Mouse (Mus musculus): ENCODE results near the gene Ankra2. TPM values are rescaled to one million over a fixed set of nuclear protein-coding genes. Genes with fewer than 3 reads are reported as not detected.

Ankra2 gene
- polyA plus RNA-seq, 1 experiment from 2014 or later, result 20.6 TPM

- peaks cover 16% of the 10 kb centered on the region for H3K36me3 ChIP-seq (ENCODE audit: control insufficient read depth, insufficient read depth, low read length)
- no peak for ATAC-seq (ENCODE audit: insufficient read depth, low FRiP score)
- no peak overlapping the region for H3K4me3 ChIP-seq (replicated peaks; ENCODE audit: low read length)
- no peaks in the 10 kb centered on the region for H3K27me3 ChIP-seq (ENCODE audit: control insufficient read depth, insufficient read depth, low read length)
- H3K4me1 ChIP-seq (ENCODE audit: control insufficient read depth, insufficient read depth, low read length), result peaks cover 14% of the 10 kb centered on the region
- H3K9me3 ChIP-seq (replicated peaks; ENCODE audit: control insufficient read depth, low read length), result no peaks in the 10 kb centered on the region
- WGBS, result 33% methylated on average over 5 of the region's 5 CpGs
- 0 out of 2 replicates have a peak overlapping the region, but pooled peaks have one; percentile 16 for H3K4me2 ChIP-seq (ENCODE audit: low read depth, low read length)
- peak overlapping the region; percentile 55; the same call in 1 of the 2 replicates for H3K27ac ChIP-seq (ENCODE audit: low read length)
- H3K9ac ChIP-seq (ENCODE audit: low read length), result no peak overlapping the region
These were observed 43.5 kb downstream of the Ankra2 start for GRCm38 (mm10) chr13:98306393-98306792.

GRCm38 (mm10) chr13:98306852-98307475 lies 44.1 kb downstream of the Ankra2 start:
- Histone ChIP-seq H3K9me3 (replicated peaks; ENCODE audit: control insufficient read depth, low read length) (no peaks in the 10 kb centered on the region), H3K27ac (ENCODE audit: low read length) (peak overlapping the region; percentile 52)
- 31% methylated on average over 14 of the region's 14 CpGs for WGBS

GRCm38 (mm10) chr13:98308004-98308403 lies 45.1 kb downstream of the Ankra2 start:
- no peaks in the 10 kb centered on the region for H3K9me3 ChIP-seq (replicated peaks; ENCODE audit: control insufficient read depth, low read length)
- H3K4me3 ChIP-seq (replicated peaks; ENCODE audit: low read length), result no peak overlapping the region
- H3K36me3 ChIP-seq (ENCODE audit: control insufficient read depth, insufficient read depth, low read length), result peaks cover 27% of the 10 kb centered on the region
- H3K9ac ChIP-seq (ENCODE audit: low read length), result no peak overlapping the region
- peaks cover 14% of the 10 kb centered on the region for H3K4me1 ChIP-seq (ENCODE audit: control insufficient read depth, insufficient read depth, low read length)
- WGBS, result 65% methylated on average over 5 of the region's 5 CpGs
- no peak overlapping the region for H3K4me2 ChIP-seq (ENCODE audit: low read depth, low read length)
- no peak overlapping the region for H3K27ac ChIP-seq (ENCODE audit: low read length)
- no peak for ATAC-seq (ENCODE audit: insufficient read depth, low FRiP score)
- no peaks in the 10 kb centered on the region for H3K27me3 ChIP-seq (ENCODE audit: control insufficient read depth, insufficient read depth, low read length)

More at GRCm38 (mm10) chr13:98306852-98307475, 44.1 kb downstream of the Ankra2 start:
- H3K36me3 ChIP-seq (ENCODE audit: control insufficient read depth, insufficient read depth, low read length), result peaks cover 22% of the 10 kb centered on the region
- no peaks in the 10 kb centered on the region for H3K27me3 ChIP-seq (ENCODE audit: control insufficient read depth, insufficient read depth, low read length)
- peak overlapping the region; percentile 16; the same call in 1 of the 2 replicates for H3K4me2 ChIP-seq (ENCODE audit: low read depth, low read length)
- peaks cover 14% of the 10 kb centered on the region for H3K4me1 ChIP-seq (ENCODE audit: control insufficient read depth, insufficient read depth, low read length)
- no peak overlapping the region for H3K4me3 ChIP-seq (replicated peaks; ENCODE audit: low read length)
- peak overlapping the region; percentile 26; the same call in 1 of the 2 replicates for H3K9ac ChIP-seq (ENCODE audit: low read length)
- no peak for ATAC-seq (ENCODE audit: insufficient read depth, low FRiP score)

- WGBS, result 74% methylated on average over 4 of the region's 4 CpGs
- Histone ChIP-seq H3K27ac (ENCODE audit: low read length) (no peak overlapping the region), H3K4me3 (replicated peaks; ENCODE audit: low read length) (no peak overlapping the region), H3K36me3 (ENCODE audit: control insufficient read depth, insufficient read depth, low read length) (peaks cover 28% of the 10 kb centered on the region), H3K9me3 (replicated peaks; ENCODE audit: control insufficient read depth, low read length) (no peaks in the 10 kb centered on the region), H3K27me3 (ENCODE audit: control insufficient read depth, insufficient read depth, low read length) (no peaks in the 10 kb centered on the region), H3K9ac (ENCODE audit: low read length) (no peak overlapping the region), H3K4me2 (ENCODE audit: low read depth, low read length) (no peak overlapping the region), H3K4me1 (ENCODE audit: control insufficient read depth, insufficient read depth, low read length) (peaks cover 14% of the 10 kb centered on the region)
- ATAC-seq (ENCODE audit: insufficient read depth, low FRiP score), result no peak
These were observed 45.9 kb downstream of the Ankra2 start for GRCm38 (mm10) chr13:98308724-98309123.

GRCm38 (mm10) chr13:98311597-98311996 lies 48.7 kb downstream of the Ankra2 start:
- peaks cover 30% of the 10 kb centered on the region for H3K36me3 ChIP-seq (ENCODE audit: control insufficient read depth, insufficient read depth, low read length)
- WGBS, result 89% methylated on average over 5 of the region's 5 CpGs
- ATAC-seq (ENCODE audit: insufficient read depth, low FRiP score), result no peak
- no peak overlapping the region for H3K27ac ChIP-seq (ENCODE audit: low read length)
- H3K27me3 ChIP-seq (ENCODE audit: control insufficient read depth, insufficient read depth, low read length), result no peaks in the 10 kb centered on the region
- no peak overlapping the region for H3K4me3 ChIP-seq (replicated peaks; ENCODE audit: low read length)
- no peaks in the 10 kb centered on the region for H3K9me3 ChIP-seq (replicated peaks; ENCODE audit: control insufficient read depth, low read length)
- no peak overlapping the region for H3K4me2 ChIP-seq (ENCODE audit: low read depth, low read length)
- peaks cover 19% of the 10 kb centered on the region for H3K4me1 ChIP-seq (ENCODE audit: control insufficient read depth, insufficient read depth, low read length)
- no peak overlapping the region for H3K9ac ChIP-seq (ENCODE audit: low read length)

GRCm38 (mm10) chr13:98313631-98314030 lies 50.8 kb downstream of the Ankra2 start:
- no peaks in the 10 kb centered on the region for H3K27me3 ChIP-seq (ENCODE audit: control insufficient read depth, insufficient read depth, low read length)
- peaks cover 24% of the 10 kb centered on the region for H3K36me3 ChIP-seq (ENCODE audit: control insufficient read depth, insufficient read depth, low read length)
- no peak overlapping the region for H3K9ac ChIP-seq (ENCODE audit: low read length)
- peaks cover 9% of the 10 kb centered on the region for H3K4me1 ChIP-seq (ENCODE audit: control insufficient read depth, insufficient read depth, low read length)
- WGBS, result 68% methylated on average over 7 of the region's 7 CpGs
- ATAC-seq (ENCODE audit: insufficient read depth, low FRiP score), result no peak
- H3K9me3 ChIP-seq (replicated peaks; ENCODE audit: control insufficient read depth, low read length), result no peaks in the 10 kb centered on the region
- no peak overlapping the region for H3K4me2 ChIP-seq (ENCODE audit: low read depth, low read length)
- H3K4me3 ChIP-seq (replicated peaks; ENCODE audit: low read length), result no peak overlapping the region
- no peak overlapping the region for H3K27ac ChIP-seq (ENCODE audit: low read length)

GRCm38 (mm10) chr13:98315124-98315523 lies 52.2 kb downstream of the Ankra2 start:
- peaks cover 9% of the 10 kb centered on the region for H3K4me1 ChIP-seq (ENCODE audit: control insufficient read depth, insufficient read depth, low read length)
- H3K4me3 ChIP-seq (replicated peaks; ENCODE audit: low read length), result peak overlapping the region; percentile 97
- no peaks in the 10 kb centered on the region for H3K27me3 ChIP-seq (ENCODE audit: control insufficient read depth, insufficient read depth, low read length)
- no peak for ATAC-seq (ENCODE audit: insufficient read depth, low FRiP score)
- no peaks in the 10 kb centered on the region for H3K9me3 ChIP-seq (replicated peaks; ENCODE audit: control insufficient read depth, low read length)
- peaks cover 24% of the 10 kb centered on the region for H3K36me3 ChIP-seq (ENCODE audit: control insufficient read depth, insufficient read depth, low read length)
- H3K27ac ChIP-seq (ENCODE audit: low read length), result no peak overlapping the region
- H3K9ac ChIP-seq (ENCODE audit: low read length), result peak overlapping the region; percentile 21; the same call in 1 of the 2 replicates
- 61% methylated on average over 4 of the region's 4 CpGs for WGBS
- H3K4me2 ChIP-seq (ENCODE audit: low read depth, low read length), result peak overlapping the region; percentile 88

- under 1% methylated on average over 17 of the region's 17 CpGs for WGBS
- H3K9me3 ChIP-seq (replicated peaks; ENCODE audit: control insufficient read depth, low read length), result no peaks in the 10 kb centered on the region
- peak overlapping the region; percentile 86 for H3K27ac ChIP-seq (ENCODE audit: low read length)
- H3K36me3 ChIP-seq (ENCODE audit: control insufficient read depth, insufficient read depth, low read length), result peaks cover 16% of the 10 kb centered on the region
- H3K4me2 ChIP-seq (ENCODE audit: low read depth, low read length), result peak overlapping the region; percentile 88
- no peaks in the 10 kb centered on the region for H3K27me3 ChIP-seq (ENCODE audit: control insufficient read depth, insufficient read depth, low read length)
- peaks cover 9% of the 10 kb centered on the region for H3K4me1 ChIP-seq (ENCODE audit: control insufficient read depth, insufficient read depth, low read length)
- peak overlapping the region; percentile 97 for H3K4me3 ChIP-seq (replicated peaks; ENCODE audit: low read length)
- ATAC-seq (ENCODE audit: insufficient read depth, low FRiP score), result no peak
- peak overlapping the region; percentile 99 for H3K9ac ChIP-seq (ENCODE audit: low read length)
These were observed 53.2 kb downstream of the Ankra2 start for GRCm38 (mm10) chr13:98316140-98316479.

- Histone ChIP-seq H3K4me3 (replicated peaks; ENCODE audit: low read length) (peak within 1 kb of the TSS; percentile 97), H3K27me3 (ENCODE audit: control insufficient read depth, insufficient read depth, low read length) (no peaks in the 10 kb centered on the region), H3K4me1 (ENCODE audit: control insufficient read depth, insufficient read depth, low read length) (peaks cover 9% of the 10 kb centered on the region), H3K9me3 (replicated peaks; ENCODE audit: control insufficient read depth, low read length) (no peaks in the 10 kb centered on the region), H3K36me3 (ENCODE audit: control insufficient read depth, insufficient read depth, low read length) (peaks cover 11% of the 10 kb centered on the region), H3K27ac (ENCODE audit: low read length) (peak within 1 kb of the TSS; percentile 86), H3K4me2 (ENCODE audit: low read depth, low read length) (peak within 1 kb of the TSS; percentile 88), H3K9ac (ENCODE audit: low read length) (peak within 1 kb of the TSS; percentile 99)
- ATAC-seq (ENCODE audit: insufficient read depth, low FRiP score), result peak; percentile 93
- under 1% methylated on average over 81 of the region's 90 CpGs for WGBS
These were observed 53.8 kb downstream of the Ankra2 start, which contains the start of gene Btf3 for GRCm38 (mm10) chr13:98316480-98317245. TSS of gene Btf3 (minus strand) at chr13:98317006.

Data from stomach, embryonic 16.5 days (tissue).